Mouse (Mus musculus) thymus, postnatal 14 days (tissue): ENCODE results near the gene Med9.
A peak's percentile ranks its signal among the peaks of the same experiment; 100 is the strongest.

ENCODE experiments used
- DNase-seq: peaks from one replicate; pipeline ENCODE4 v3.0.0; 2021

Med9 gene

GRCm38 (mm10) chr11:59952892-59953291 lies 4.9 kb downstream of the Med9 start:
- no peak for DNase-seq

DNA sequence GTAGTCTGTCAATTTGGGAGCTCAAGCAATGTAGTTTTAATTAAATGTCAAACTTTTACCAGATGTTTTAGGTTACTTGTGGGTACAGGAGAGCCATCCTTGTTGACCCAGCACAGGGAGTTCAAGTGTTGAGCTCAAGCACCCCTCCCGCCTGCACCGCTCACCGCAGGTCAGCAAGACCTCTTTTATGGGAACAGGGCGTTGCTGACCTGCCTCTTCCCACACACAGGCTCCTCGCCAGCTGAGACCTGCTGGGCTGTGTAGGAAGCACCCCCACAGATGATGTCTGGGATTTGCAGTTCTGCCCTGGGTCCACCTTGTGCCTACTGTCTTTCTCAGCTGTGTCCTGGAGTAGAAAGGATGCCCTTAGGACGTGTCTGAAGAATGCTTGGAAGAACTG lies 8.7 kb downstream of the Med9 start:
- no peak for DNase-seq

DNA sequence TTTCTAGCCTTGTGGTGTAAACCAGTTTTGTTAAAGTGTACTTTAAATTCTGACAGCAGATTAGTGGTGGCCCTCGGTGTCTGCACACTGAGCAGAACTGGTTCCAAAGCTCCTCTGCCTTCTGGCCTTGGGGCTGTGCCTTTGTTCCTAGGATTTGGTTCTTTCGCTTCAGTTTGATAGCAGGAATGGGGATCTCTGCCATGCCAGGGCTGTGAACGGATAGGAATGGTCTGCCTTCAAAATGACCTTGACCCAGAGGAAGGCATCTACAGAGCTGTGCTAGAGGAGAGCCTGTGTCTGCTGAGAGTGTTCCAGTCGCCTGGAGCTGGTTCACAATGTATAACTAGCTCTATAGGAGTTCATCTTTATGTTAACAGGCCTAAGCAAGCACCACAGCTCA lies 11.4 kb downstream of the Med9 start:
- no peak for DNase-seq

GRCm38 (mm10) chr11:59960476-59961337 lies 12.7 kb downstream of the Med9 start:
- DNase-seq, result no peak

GRCm38 (mm10) chr11:59961338-59961875 lies 13.4 kb downstream of the Med9 start:
- no peak for DNase-seq

- no peak for DNase-seq
Observed at GRCm38 (mm10) chr11:59962590-59962989, 14.6 kb downstream of the Med9 start.

GRCm38 (mm10) chr11:59963364-59964162 lies 15.6 kb downstream of the Med9 start:
- peak; percentile 18 for DNase-seq

DNA sequence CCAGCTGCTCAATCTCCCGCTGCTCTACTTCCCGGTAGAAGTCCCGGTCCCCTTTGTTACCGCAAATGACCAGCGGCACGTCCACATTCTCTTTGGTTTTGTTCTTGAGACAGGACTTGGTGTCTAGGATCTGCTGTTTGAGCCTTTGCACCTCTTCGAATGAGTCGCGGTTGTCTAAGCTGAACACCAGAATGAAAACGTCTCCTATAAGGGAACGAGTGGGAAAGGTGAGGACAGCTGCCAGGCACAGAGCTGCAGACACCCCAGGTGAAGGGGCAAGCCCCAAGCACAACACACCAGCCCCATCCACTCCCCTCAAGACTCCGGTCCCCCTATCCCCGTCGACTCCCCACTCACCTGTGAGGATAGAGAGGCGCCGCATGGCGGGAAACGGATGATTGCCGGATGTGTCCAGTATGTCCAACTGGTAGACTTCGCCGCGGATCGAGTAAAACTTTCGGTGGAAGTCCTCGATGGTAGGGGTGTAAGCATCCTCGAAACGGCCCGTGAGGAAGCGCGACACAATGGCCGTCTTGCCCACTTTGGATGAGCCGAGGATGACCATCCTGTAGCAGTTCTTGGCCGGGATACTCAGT lies 16.3 kb downstream of the Med9 start:
- peak; percentile 29 for DNase-seq

- DNase-seq, result peak; percentile 70
Observed at GRCm38 (mm10) chr11:59964818-59965217, 16.8 kb downstream of the Med9 start, which contains the start of gene Rasd1. Gene Rasd1, minus strand, starts transcription at chr11:59964944.

DNA sequence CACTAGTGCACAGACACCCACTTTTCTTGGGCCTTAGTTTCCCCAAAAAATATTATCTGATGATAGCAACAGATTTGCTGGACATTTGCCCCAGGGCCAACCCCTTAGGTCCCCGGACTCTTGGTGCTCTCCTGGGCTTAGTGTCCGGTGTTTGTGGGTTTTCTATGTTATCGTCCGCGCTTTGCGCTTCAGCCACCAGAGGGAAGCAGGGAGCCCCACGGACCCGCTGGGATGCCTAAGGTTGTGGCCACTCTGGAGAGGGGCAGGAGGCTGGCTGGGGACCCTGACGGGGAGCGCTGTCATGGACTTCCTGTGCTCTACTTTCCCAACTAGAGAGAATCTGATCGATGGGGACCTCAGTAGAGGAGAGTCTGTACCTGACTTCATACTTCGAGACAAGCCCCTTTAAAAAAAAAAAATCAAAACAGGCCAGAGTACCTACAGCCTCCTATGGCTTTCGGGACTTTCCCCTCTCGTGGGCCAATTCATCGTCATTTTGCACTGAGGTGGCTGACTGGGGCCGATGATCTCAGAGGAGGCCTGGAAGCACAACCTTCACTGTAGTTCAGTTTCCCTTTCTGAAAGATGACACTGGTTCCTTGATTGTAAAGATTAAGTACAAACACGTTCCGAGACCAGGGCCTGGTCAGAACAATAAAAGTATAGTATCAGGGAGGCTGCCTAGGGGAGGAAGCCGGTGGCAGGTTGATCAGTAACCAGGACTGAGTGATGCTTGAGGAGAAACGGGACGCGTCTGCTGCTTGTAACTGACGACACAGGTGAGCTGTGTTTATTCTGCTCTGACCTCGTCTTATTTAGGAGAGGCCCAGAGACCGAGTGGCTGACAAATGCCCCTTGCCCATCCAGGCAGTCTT lies 17.5 kb downstream of the Med9 start:
- DNase-seq, result peak; percentile 68

DNA sequence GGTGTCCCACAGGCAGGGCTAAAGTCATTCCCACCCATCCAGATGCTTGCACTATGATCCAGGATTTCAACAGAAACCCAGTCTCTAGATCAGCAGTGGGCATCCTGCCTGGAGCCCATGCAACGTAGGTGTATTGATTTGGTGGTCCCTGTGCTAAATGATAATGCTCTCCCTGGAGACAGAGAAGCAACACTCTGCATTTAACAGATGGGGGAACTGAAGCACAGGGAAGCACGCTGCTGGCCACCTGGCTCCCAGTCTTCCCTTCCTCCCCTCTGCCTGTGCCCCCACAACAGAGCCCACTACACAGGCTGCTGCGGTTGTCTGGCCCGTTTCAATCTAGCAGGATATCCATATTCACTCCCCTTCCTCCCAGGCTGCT lies 18.1 kb downstream of the Med9 start:
- DNase-seq, result no peak

DNA sequence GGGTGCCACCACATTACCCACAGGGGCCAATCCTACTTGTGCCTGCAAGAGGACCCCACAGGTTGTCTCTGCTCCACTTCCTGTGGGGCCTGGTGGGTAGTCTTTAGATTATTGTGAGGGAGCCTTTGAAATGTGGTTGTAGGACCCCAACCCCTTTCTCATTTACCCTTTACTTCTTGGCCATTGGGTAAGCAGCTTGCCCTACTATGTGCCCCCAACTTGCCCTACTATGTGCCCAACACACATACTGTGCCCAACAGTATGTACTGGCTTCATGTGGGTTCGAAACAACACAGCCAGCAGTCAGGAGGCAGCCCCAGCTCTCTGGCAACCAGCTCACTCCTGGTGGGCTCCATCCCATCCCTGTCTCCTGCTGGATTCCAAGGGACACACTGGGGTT lies 19.8 kb downstream of the Med9 start:
- DNase-seq, result no peak

- no peak for DNase-seq
Observed at GRCm38 (mm10) chr11:59970780-59971179, 22.8 kb downstream of the Med9 start.

DNA sequence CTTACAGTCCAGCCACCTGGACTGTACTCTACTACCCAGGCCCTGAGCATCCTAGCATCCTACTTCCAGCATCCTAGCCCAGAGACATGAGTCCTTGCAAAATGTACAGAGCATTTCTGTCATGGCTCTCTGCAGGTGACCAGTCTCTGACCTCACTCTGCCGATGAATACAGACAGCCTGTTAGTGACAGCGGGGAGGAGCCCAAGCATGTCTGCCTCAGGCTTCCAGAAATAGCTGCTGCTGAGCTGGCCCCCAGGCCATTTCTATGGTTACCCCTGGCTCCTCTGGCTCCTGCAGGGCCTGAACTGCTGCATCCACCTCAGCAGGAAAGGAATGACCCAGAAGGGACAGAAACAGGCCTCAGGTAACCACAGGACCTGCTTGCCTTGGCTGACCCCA lies 23.7 kb downstream of the Med9 start:
- DNase-seq, result no peak

GRCm38 (mm10) chr11:59973389-59973788 lies 25.4 kb downstream of the Med9 start:
- no peak for DNase-seq

- DNase-seq, result no peak
Observed at GRCm38 (mm10) chr11:59975241-59975640, 27.2 kb downstream of the Med9 start.

GRCm38 (mm10) chr11:59977831-59978230 lies 29.8 kb downstream of the Med9 start:
- DNase-seq, result no peak

DNA sequence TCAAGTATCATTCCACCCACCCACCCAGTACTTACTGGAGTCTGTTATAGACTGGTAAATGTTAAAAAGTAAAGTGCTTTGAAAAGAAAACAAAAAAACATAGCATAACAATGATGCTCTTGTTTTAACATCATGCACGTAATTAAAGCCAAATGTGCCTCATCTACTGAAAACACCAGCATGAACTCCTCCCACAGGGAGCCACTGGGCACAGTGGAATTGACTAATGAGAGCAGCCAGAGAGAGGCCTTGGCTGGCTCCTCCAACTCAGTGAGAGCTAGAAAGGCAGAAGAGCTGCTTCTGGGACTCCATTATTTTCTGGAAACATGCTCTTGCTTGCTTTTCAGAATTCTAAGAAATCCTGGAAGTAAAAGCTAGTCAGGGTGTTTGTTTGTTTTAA lies 41.4 kb downstream of the Med9 start:
- DNase-seq, result no peak

DNA sequence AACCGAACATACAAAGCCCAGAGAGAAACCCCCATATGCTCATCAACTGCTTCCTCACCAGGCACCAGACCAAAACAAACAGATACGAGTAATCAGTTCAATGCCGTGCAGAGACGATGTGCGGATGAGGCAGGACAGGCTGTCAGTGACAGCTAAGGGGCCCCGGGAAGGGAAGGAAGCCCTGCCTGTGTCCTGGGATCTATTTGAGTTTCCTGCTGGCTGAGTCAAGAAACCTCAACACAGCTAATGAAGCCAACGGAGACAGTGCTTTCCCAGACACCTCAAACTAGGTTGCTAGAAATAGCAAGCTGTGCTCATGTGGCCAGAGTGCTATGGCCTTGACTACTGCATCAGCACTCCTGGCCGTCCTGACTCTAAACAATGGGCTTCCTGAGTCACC lies 43.4 kb downstream of the Med9 start:
- no peak for DNase-seq

DNA sequence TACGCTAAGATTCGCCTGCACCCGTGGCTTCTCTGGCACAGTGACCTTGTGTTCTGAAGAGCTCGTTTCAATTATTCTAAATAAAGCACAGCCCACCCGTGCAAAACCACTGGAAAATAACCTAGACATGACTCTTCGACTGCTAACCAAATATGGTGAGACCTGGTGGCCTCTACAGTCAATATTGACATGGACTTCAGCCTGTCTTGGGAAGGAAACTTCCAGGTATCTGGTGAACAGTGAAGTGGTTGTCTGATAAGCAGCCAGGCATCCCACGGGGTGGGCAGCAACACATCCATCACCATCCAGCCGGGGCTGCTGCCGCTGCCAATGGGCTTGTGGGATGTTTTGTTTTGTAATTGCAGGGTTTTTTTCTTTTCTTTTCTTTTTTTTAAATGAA lies 46.3 kb downstream of the Med9 start:
- no peak for DNase-seq

- DNase-seq, result no peak
Observed at GRCm38 (mm10) chr11:60001231-60001980, 53.4 kb downstream of the Med9 start.

DNA sequence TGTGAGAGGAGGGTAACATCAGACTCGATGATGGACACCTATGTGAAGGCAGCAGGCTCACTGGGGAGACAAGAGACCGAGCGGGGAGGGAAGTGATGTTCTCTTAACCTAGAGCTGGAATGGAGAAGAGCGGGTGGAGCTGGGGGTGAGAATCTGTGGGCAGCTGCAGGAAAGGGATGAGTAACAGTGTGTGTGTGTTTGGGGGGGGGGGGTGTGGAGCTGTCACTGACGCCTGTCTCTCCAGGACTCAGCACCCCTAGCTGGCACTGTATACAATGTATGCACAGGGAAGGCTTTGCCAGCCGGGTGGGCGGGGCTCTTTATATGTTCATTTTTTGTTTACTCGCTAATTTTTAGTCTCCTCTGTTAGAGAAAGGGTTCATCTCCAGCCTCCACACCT lies 55.8 kb downstream of the Med9 start:
- no peak for DNase-seq
